Mouse (Mus musculus) kidney, embryonic 14.5 days (tissue): ENCODE data around the gene Gm10073. TPM values are rescaled to one million over a fixed set of nuclear protein-coding genes. Genes with fewer than 3 reads are reported as not detected.

Experiments
- ATAC-seq: fragments of 200-750 bp; cut with Nextera tagmentation; 2 replicates; pipeline ENCODE4 v1.8.0; 2017; ENCODE audit warnings: moderate number of reproducible peaks, mild to moderate bottlenecking, moderate TSS enrichment, moderate library complexity; ENCODE audit not compliant: low FRiP score, low TSS enrichment
- H3K27ac ChIP-seq: fragments of 300-500 bp; sonication (generic); 2 replicates; pipeline ENCODE4 v1.5.1; 2014; ENCODE audit warnings: low read depth, mild to moderate bottlenecking, low read length, moderate library complexity, mixed read lengths
- H3K27me3 ChIP-seq: fragments of 300-500 bp; sonication (generic); 2 replicates; pipeline ENCODE4 v1.6.1; 2014; ENCODE audit warnings: mild to moderate bottlenecking, low read length; ENCODE audit not compliant: control insufficient read depth, insufficient read depth
- H3K36me3 ChIP-seq: fragments of 300-500 bp; sonication (generic); 2 replicates; pipeline ENCODE4 v1.6.1; 2014; ENCODE audit warnings: low read length, mixed read lengths; ENCODE audit not compliant: control insufficient read depth, insufficient read depth
- H3K4me1 ChIP-seq: fragments of 300-500 bp; sonication (generic); 2 replicates; pipeline ENCODE4 v1.6.1; 2014; ENCODE audit warnings: low read length, mixed read lengths; ENCODE audit not compliant: control insufficient read depth, insufficient read depth
- H3K4me2 ChIP-seq: fragments of 300-500 bp; sonication (generic); replicated peaks from 2 replicates; pipeline ENCODE4 v1.6.1; 2014; ENCODE audit warnings: low read depth, mild to moderate bottlenecking, low read length
- H3K4me3 ChIP-seq: fragments of 300-500 bp; sonication (generic); 2 replicates; pipeline ENCODE4 v1.5.1; 2014; ENCODE audit warnings: mild to moderate bottlenecking, low read length
- H3K9ac ChIP-seq: fragments of 300-500 bp; sonication (generic); 2 replicates; pipeline ENCODE4 v1.6.1; 2014; ENCODE audit warnings: low read depth, mild to moderate bottlenecking, low read length, moderate library complexity
- H3K9me3 ChIP-seq: fragments of 300-500 bp; sonication (generic); 2 replicates; pipeline ENCODE4 v1.6.1; 2016; ENCODE audit warnings: low read length; ENCODE audit not compliant: control insufficient read depth
- WGBS: fragments of 180-500 bp; shearing (Covaris S2); extraction: QIAGEN DNeasy Blood & Tissue Kit; methylation state at CpG from one replicate; pipeline ENCODE4 v1.1.7; 2014; 5-methylcytosine and 5-hydroxymethylcytosine counted together
- polyA plus RNA-seq: library from polyadenylated mRNA; unstranded; fragments of >200 nt; fragmentation: Nextera tagmentation; extraction: Ambion mirVana; gene quantifications from 2 replicates; pipeline ENCODE4 v1.2.1, GENCODE M21; 2014

Gm10073 gene
- polyA plus RNA-seq, 1 experiment from 2014 or later: 11.6 TPM

GRCm38 (mm10) chr8:106550906-106551305, 22.4 kb downstream of the Gm10073 start:
- Histone ChIP-seq H3K4me3 (no peak overlapping the region), H3K9me3 (no peaks in the 10 kb centered on the region)
- 85% methylated on average over 1 of the region's 1 CpGs for WGBS

GRCm38 (mm10) chr8:106548366-106548936, 24.8 kb downstream of the Gm10073 start:
- no peaks in the 10 kb centered on the region for H3K27me3 ChIP-seq
- no peaks in the 10 kb centered on the region for H3K4me1 ChIP-seq
- WGBS: 72% methylated on average over 10 of the region's 10 CpGs
- H3K9me3 ChIP-seq: no peaks in the 10 kb centered on the region
- no peak for ATAC-seq
- no peak overlapping the region for H3K9ac ChIP-seq
- H3K4me3 ChIP-seq: no peak overlapping the region
- peaks cover 22% of the 10 kb centered on the region for H3K36me3 ChIP-seq
- H3K4me2 ChIP-seq: no peak overlapping the region
- H3K27ac ChIP-seq: no peak overlapping the region

More at GRCm38 (mm10) chr8:106550906-106551305, 22.4 kb downstream of the Gm10073 start:
- no peak for ATAC-seq
- Histone ChIP-seq H3K4me2 (no peak overlapping the region), H3K4me1 (no peaks in the 10 kb centered on the region), H3K36me3 (peaks cover 26% of the 10 kb centered on the region; the same call in 1 of the 2 replicates), H3K9ac (no peak overlapping the region), H3K27me3 (no peaks in the 10 kb centered on the region), H3K27ac (no peak overlapping the region)

DNA sequence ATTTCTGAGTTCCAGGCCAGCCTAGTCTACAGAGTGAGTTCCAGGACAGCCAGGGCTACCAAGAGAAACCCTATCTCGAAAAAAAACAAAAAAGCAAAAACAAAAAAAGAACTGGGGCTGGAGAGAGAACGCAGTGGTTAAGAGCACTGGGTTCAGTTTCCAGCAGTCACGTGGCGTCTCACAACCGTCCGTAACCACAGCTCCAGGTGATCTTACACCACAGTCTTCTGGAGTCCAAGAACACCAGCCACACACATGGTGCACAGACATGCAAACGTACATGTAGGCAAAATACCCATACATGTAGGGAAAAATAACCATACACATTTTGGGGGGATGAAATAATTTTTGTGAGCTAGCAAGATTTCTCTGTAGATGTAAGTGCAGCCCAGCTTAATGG, 26.5 kb downstream of the Gm10073 start:
- Histone ChIP-seq H3K4me2 (no peak overlapping the region), H3K4me1 (no peaks in the 10 kb centered on the region), H3K27ac (no peak overlapping the region), H3K27me3 (no peaks in the 10 kb centered on the region), H3K4me3 (no peak overlapping the region), H3K36me3 (peaks cover 21% of the 10 kb centered on the region), H3K9me3 (no peaks in the 10 kb centered on the region), H3K9ac (no peak overlapping the region)
- WGBS: 86% methylated on average over 7 of the region's 7 CpGs
- ATAC-seq: no peak

DNA sequence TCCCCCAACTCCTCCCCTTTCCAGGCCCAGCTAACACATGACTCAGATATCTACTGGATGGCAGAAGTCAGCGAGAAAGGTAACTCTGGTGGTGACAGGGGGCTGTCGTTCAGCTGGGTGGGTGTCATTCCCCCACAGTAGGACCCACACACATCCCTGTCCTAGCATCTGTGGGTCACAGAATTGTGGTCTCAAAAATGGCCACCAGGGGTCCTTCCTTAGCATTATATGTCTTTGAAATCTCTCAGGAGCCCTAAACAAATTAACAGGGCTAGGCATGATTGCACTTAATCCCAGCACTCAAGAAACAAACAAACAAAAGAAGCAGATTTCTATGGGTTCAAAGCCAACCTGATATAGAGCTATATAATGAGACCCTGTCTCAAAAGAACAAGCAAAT, 28.1 kb downstream of the Gm10073 start:
- Histone ChIP-seq H3K4me2 (no peak overlapping the region), H3K9me3 (no peaks in the 10 kb centered on the region), H3K4me1 (no peaks in the 10 kb centered on the region), H3K27me3 (no peaks in the 10 kb centered on the region), H3K36me3 (peaks cover 31% of the 10 kb centered on the region), H3K9ac (no peak overlapping the region), H3K27ac (no peak overlapping the region), H3K4me3 (no peak overlapping the region)
- WGBS: 100% methylated on average over 2 of the region's 2 CpGs
- no peak for ATAC-seq

- Histone ChIP-seq H3K27me3 (no peaks in the 10 kb centered on the region), H3K4me3 (no peak overlapping the region), H3K36me3 (peaks cover 34% of the 10 kb centered on the region), H3K4me2 (no peak overlapping the region), H3K9me3 (no peaks in the 10 kb centered on the region), H3K4me1 (no peaks in the 10 kb centered on the region), H3K27ac (0 out of 2 replicates have a peak overlapping the region, but pooled peaks have one; percentile 37), H3K9ac (no peak overlapping the region)
- 68% methylated on average over 8 of the region's 8 CpGs for WGBS
- no peak for ATAC-seq
Observed at GRCm38 (mm10) chr8:106543043-106543442, 30.2 kb downstream of the Gm10073 start.

DNA sequence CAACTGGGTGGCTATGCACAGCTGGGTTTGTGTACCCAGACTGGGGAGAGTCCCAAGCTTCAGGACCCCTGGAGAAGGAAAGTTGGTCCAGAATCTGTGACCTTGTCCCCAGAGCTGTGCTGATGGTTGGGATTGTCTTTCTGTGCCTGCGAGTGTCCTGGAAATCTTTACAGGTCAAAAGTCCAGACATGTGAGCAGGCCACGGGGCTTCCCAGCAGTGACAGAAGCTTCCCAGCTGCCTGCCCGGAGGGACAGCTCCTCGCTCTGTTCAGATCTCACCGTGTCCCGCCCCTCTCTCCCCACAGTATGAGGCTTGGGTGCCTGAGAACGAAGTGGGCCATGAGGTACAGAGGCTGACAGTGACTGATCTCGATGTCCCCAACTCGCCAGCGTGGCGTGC, 32.3 kb downstream of the Gm10073 start:
- Histone ChIP-seq H3K27me3 (no peaks in the 10 kb centered on the region), H3K9ac (no peak overlapping the region), H3K4me2 (no peak overlapping the region), H3K27ac (no peak overlapping the region), H3K4me3 (no peak overlapping the region), H3K36me3 (peaks cover 30% of the 10 kb centered on the region), H3K9me3 (no peaks in the 10 kb centered on the region), H3K4me1 (no peaks in the 10 kb centered on the region)
- no peak for ATAC-seq
- 66% methylated on average over 11 of the region's 11 CpGs for WGBS

- WGBS: 28% methylated on average over 5 of the region's 5 CpGs
- H3K27me3 ChIP-seq: no peaks in the 10 kb centered on the region
- H3K4me1 ChIP-seq: no peaks in the 10 kb centered on the region
- H3K27ac ChIP-seq: no peak overlapping the region
- no peaks in the 10 kb centered on the region for H3K9me3 ChIP-seq
- no peak overlapping the region for H3K4me2 ChIP-seq
- ATAC-seq: no peak
- H3K4me3 ChIP-seq: no peak overlapping the region
- peaks cover 26% of the 10 kb centered on the region for H3K36me3 ChIP-seq
- no peak overlapping the region for H3K9ac ChIP-seq
Observed at GRCm38 (mm10) chr8:106539193-106539592, 34.1 kb downstream of the Gm10073 start.

- Histone ChIP-seq H3K4me3 (no peak overlapping the region), H3K4me2 (no peak overlapping the region), H3K9me3 (no peaks in the 10 kb centered on the region; the same call in 1 of the 2 replicates), H3K9ac (no peak overlapping the region), H3K4me1 (no peaks in the 10 kb centered on the region), H3K27me3 (no peaks in the 10 kb centered on the region), H3K36me3 (peaks cover 12% of the 10 kb centered on the region; the same call in 1 of the 2 replicates), H3K27ac (no peak overlapping the region)
- no peak for ATAC-seq
- WGBS: 75% methylated on average over 4 of the region's 4 CpGs
Observed at GRCm38 (mm10) chr8:106535448-106535847, 37.8 kb downstream of the Gm10073 start.

GRCm38 (mm10) chr8:106534449-106534848, 38.8 kb downstream of the Gm10073 start:
- Histone ChIP-seq H3K27ac (no peak overlapping the region), H3K9me3 (no peaks in the 10 kb centered on the region; the same call in 1 of the 2 replicates), H3K27me3 (no peaks in the 10 kb centered on the region), H3K9ac (no peak overlapping the region), H3K4me2 (no peak overlapping the region), H3K36me3 (peaks cover 7% of the 10 kb centered on the region; the same call in 1 of the 2 replicates), H3K4me1 (no peaks in the 10 kb centered on the region), H3K4me3 (no peak overlapping the region)
- 40% methylated on average over 6 of the region's 6 CpGs for WGBS
- no peak for ATAC-seq
